Mouse (Mus musculus): ENCODE results near the gene Emg1. TPM values are rescaled to one million over a fixed set of nuclear protein-coding genes. Genes with fewer than 3 reads are reported as not detected.

Gene Emg1
- polyA plus RNA-seq, 1 experiment from 2014 or later: 202 TPM

DNA sequence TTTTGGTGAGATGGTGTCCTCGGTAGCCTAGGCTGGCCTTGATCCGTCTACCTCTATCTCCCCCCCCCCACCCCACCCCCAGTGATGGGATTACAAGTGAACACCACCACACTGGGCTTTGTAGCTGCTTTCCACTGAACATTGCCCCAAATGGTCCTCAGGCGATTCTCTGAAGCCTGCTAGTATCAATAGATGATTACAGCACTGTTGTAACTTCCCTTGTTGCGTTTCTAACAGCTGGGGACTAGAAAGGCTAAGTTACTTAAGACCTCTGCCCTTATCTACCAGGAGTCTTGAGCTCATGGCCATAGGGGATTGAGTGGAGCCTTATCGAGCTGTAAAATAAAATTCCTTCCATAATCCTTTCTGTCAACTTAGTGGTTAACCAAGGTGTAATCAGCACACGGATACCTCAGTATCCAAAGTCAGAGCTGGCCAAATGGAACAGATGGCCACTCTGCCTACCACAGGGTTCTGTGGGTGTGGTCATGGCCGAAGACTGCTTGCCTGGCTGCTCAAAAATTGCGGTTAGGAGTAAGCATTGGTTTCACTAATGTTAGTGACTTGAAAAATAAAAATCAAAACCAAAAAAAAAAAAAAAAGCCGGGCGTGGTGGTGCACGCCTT, 42.6 kb downstream of the Emg1 start:
- no peak overlapping the region for H3K4me2 ChIP-seq (ENCODE audit: low read depth)
- no peaks in the 10 kb centered on the region for H3K36me3 ChIP-seq (ENCODE audit: control insufficient read depth, insufficient read depth, low read length)
- DNase-seq (ENCODE audit: low spot score): no peak
- no peak overlapping the region for H3K27ac ChIP-seq (ENCODE audit: low read depth, low read length)
- no peaks in the 10 kb centered on the region; the same call in 1 of the 2 replicates for H3K4me1 ChIP-seq (ENCODE audit: control insufficient read depth, insufficient read depth, low read length)
- 80% methylated on average over 10 of the region's 11 CpGs for WGBS
- no peaks in the 10 kb centered on the region for H3K9me3 ChIP-seq (ENCODE audit: control insufficient read depth, low read length)
- no peaks in the 10 kb centered on the region for H3K27me3 ChIP-seq (ENCODE audit: control insufficient read depth, insufficient read depth, low read length)
- no peak overlapping the region for H3K4me3 ChIP-seq (ENCODE audit: low read depth, low read length)
- no peak for ATAC-seq (ENCODE audit: insufficient read depth, low FRiP score, low TSS enrichment)
- no peak overlapping the region for H3K9ac ChIP-seq (ENCODE audit: low read length)

- WGBS: 93% methylated on average over 10 of the region's 10 CpGs
Measured at GRCm38 (mm10) chr6:124665011-124665410, 47.0 kb downstream of the Emg1 start.

GRCm38 (mm10) chr6:124664256-124664655, 47.7 kb downstream of the Emg1 start:
- 93% methylated on average over 7 of the region's 7 CpGs for WGBS
- no peak overlapping the region for H3K9ac ChIP-seq (ENCODE audit: low read length)
- no peak overlapping the region for H3K4me2 ChIP-seq (ENCODE audit: low read depth)

More at GRCm38 (mm10) chr6:124665011-124665410, 47.0 kb downstream of the Emg1 start:
- DNase-seq (ENCODE audit: low spot score) (no peak), ATAC-seq (ENCODE audit: insufficient read depth, low FRiP score, low TSS enrichment) (no peak)
- H3K4me2 ChIP-seq (ENCODE audit: low read depth): no peak overlapping the region
- H3K9ac ChIP-seq (ENCODE audit: low read length): no peak overlapping the region
- no peaks in the 10 kb centered on the region for H3K27me3 ChIP-seq (ENCODE audit: control insufficient read depth, insufficient read depth, low read length)
- H3K36me3 ChIP-seq (ENCODE audit: control insufficient read depth, insufficient read depth, low read length): no peaks in the 10 kb centered on the region
- H3K27ac ChIP-seq (ENCODE audit: low read depth, low read length): no peak overlapping the region
- H3K9me3 ChIP-seq (ENCODE audit: control insufficient read depth, low read length): no peaks in the 10 kb centered on the region
- H3K4me1 ChIP-seq (ENCODE audit: control insufficient read depth, insufficient read depth, low read length): no peaks in the 10 kb centered on the region; the same call in 1 of the 2 replicates
- no peak overlapping the region for H3K4me3 ChIP-seq (ENCODE audit: low read depth, low read length)

GRCm38 (mm10) chr6:124663424-124663795, 48.6 kb downstream of the Emg1 start:
- Histone ChIP-seq H3K36me3 (ENCODE audit: control insufficient read depth, insufficient read depth, low read length) (no peaks in the 10 kb centered on the region), H3K27me3 (ENCODE audit: control insufficient read depth, insufficient read depth, low read length) (no peaks in the 10 kb centered on the region), H3K4me1 (ENCODE audit: control insufficient read depth, insufficient read depth, low read length) (no peaks in the 10 kb centered on the region; the same call in 1 of the 2 replicates), H3K27ac (ENCODE audit: low read depth, low read length) (no peak overlapping the region), H3K9ac (ENCODE audit: low read length) (peak overlapping the region; percentile 54), H3K9me3 (ENCODE audit: control insufficient read depth, low read length) (no peaks in the 10 kb centered on the region), H3K4me2 (ENCODE audit: low read depth) (peak overlapping the region; percentile 62), H3K4me3 (ENCODE audit: low read depth, low read length) (peak overlapping the region; percentile 47)
- DNase-seq (ENCODE audit: low spot score): no peak
- no peak for ATAC-seq (ENCODE audit: insufficient read depth, low FRiP score, low TSS enrichment)
- whole genome bisulfite sequencing: 18% methylated on average over 13 of the region's 13 CpGs

More at GRCm38 (mm10) chr6:124664256-124664655, 47.7 kb downstream of the Emg1 start:
- Histone ChIP-seq H3K36me3 (ENCODE audit: control insufficient read depth, insufficient read depth, low read length) (no peaks in the 10 kb centered on the region), H3K27me3 (ENCODE audit: control insufficient read depth, insufficient read depth, low read length) (no peaks in the 10 kb centered on the region), H3K27ac (ENCODE audit: low read depth, low read length) (no peak overlapping the region), H3K4me3 (ENCODE audit: low read depth, low read length) (no peak overlapping the region), H3K9me3 (ENCODE audit: control insufficient read depth, low read length) (no peaks in the 10 kb centered on the region), H3K4me1 (ENCODE audit: control insufficient read depth, insufficient read depth, low read length) (no peaks in the 10 kb centered on the region; the same call in 1 of the 2 replicates)
- DNase-seq (ENCODE audit: low spot score) (no peak), ATAC-seq (ENCODE audit: insufficient read depth, low FRiP score, low TSS enrichment) (no peak)

DNA sequence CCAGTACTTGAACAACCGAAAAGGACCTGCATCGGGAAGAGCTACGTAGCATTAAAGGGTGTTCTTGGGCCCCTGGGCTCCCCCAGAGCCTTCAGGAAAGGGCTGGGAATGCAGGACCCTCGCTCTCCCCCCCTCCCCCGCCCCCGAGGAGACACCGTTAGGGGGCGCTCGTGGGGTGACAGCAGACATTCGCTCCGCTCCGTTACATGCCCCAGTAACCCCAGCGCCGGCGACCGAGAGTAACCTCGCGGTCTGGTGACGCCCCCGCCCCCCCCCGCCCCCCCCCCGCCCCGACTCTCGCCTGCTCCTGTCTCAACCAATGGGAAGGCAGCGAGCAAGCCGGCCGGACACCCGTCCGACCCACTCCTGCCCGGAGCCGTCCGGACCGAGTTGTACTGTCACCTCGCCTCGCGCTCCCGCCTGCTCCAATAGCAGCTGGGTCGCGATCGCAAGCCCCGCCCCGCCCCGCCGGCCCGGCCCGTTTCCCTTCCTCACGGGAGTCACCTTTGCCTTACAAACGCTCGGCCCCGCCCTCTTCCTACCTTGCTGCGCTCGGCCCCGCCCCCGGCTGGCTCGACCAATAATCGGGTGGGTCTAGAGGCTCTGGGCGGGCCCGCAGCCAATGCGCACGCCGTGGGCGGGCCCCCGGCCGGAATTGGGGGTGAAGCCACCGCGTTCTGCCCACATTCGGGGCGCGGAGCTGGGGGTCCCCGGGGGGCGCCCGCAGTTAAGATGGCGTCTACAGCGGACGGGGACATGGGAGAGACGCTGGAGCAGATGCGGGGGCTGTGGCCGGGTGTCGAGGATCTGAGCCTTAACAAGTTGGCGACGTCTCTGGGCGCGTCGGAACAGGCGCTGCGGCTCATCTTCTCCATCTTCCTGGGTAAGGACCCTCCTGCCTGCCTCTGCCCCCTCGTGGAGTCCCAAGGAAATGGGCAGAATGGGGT, 49.2 kb downstream of the Emg1 start, which contains the start of gene Lpcat3:
Gene Lpcat3, plus strand, starts transcription at position 551 of the 947 bp plus-strand sequence.
- DNase-seq (ENCODE audit: low spot score) (peak; percentile 98), ATAC-seq (ENCODE audit: insufficient read depth, low FRiP score, low TSS enrichment) (peak; percentile 97)
- H3K27ac ChIP-seq (ENCODE audit: low read depth, low read length): peak within 1 kb of the TSS; percentile 53; the same call in 1 of the 2 replicates
- H3K27me3 ChIP-seq (ENCODE audit: control insufficient read depth, insufficient read depth, low read length): no peaks in the 10 kb centered on the region
- H3K36me3 ChIP-seq (ENCODE audit: control insufficient read depth, insufficient read depth, low read length): no peaks in the 10 kb centered on the region
- no peaks in the 10 kb centered on the region for H3K9me3 ChIP-seq (ENCODE audit: control insufficient read depth, low read length)
- no peaks in the 10 kb centered on the region; the same call in 1 of the 2 replicates for H3K4me1 ChIP-seq (ENCODE audit: control insufficient read depth, insufficient read depth, low read length)
- peak within 1 kb of the TSS; percentile 58 for H3K9ac ChIP-seq (ENCODE audit: low read length)
- H3K4me3 ChIP-seq (ENCODE audit: low read depth, low read length): peak within 1 kb of the TSS; percentile 47
- WGBS: under 1% methylated on average over 66 of the region's 87 CpGs
- H3K4me2 ChIP-seq (ENCODE audit: low read depth): peak within 1 kb of the TSS; percentile 62

GRCm38 (mm10) chr6:124661995-124662394, 50.0 kb downstream of the Emg1 start:
- Histone ChIP-seq H3K27ac (ENCODE audit: low read depth, low read length) (0 out of 2 replicates have a peak overlapping the region, but pooled peaks have one; percentile 53), H3K9me3 (ENCODE audit: control insufficient read depth, low read length) (no peaks in the 10 kb centered on the region), H3K9ac (ENCODE audit: low read length) (peak overlapping the region; percentile 58), H3K4me3 (ENCODE audit: low read depth, low read length) (peak overlapping the region; percentile 47), H3K27me3 (ENCODE audit: control insufficient read depth, insufficient read depth, low read length) (no peaks in the 10 kb centered on the region), H3K36me3 (ENCODE audit: control insufficient read depth, insufficient read depth, low read length) (no peaks in the 10 kb centered on the region), H3K4me1 (ENCODE audit: control insufficient read depth, insufficient read depth, low read length) (no peaks in the 10 kb centered on the region; the same call in 1 of the 2 replicates), H3K4me2 (ENCODE audit: low read depth) (peak overlapping the region; percentile 62)
- DNase-seq (ENCODE audit: low spot score): no peak
- no peak for ATAC-seq (ENCODE audit: insufficient read depth, low FRiP score, low TSS enrichment)
- 33% methylated on average over 6 of the region's 6 CpGs for WGBS

DNA sequence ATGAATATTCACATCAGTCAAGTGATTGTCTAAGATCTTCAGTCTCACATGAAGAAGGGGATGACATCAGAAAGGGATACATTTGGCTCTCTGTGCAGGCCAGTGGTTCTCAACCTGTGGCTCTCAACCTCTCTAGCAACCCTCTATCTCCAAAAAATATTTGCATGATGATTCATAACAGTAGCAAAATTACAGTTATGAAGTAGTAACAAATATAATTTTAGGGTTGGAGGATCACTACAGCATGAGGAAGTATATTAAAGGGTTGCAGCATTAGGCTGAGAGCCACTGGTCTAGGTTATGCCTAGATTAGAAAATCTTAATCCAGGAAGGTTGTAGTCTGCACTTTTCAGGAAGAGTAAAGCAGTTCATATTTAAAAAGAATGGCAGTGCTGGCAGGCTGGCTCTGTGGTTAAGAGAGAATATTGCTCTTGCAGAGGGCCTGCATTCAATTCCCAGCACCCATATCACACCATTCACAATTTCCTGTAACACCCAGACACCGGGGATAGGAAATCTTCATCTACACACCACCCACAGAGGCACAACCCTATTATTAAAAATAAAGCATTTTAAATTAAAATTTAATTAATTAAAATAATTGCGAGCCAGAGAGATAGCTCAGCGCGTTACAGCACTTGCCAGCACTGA, 50.7 kb downstream of the Emg1 start:
- Histone ChIP-seq H3K4me3 (ENCODE audit: low read depth, low read length) (no peak overlapping the region), H3K4me2 (ENCODE audit: low read depth) (no peak overlapping the region), H3K4me1 (ENCODE audit: control insufficient read depth, insufficient read depth, low read length) (no peaks in the 10 kb centered on the region; the same call in 1 of the 2 replicates), H3K27ac (ENCODE audit: low read depth, low read length) (no peak overlapping the region), H3K27me3 (ENCODE audit: control insufficient read depth, insufficient read depth, low read length) (no peaks in the 10 kb centered on the region), H3K9me3 (ENCODE audit: control insufficient read depth, low read length) (no peaks in the 10 kb centered on the region), H3K9ac (ENCODE audit: low read length) (no peak overlapping the region), H3K36me3 (ENCODE audit: control insufficient read depth, insufficient read depth, low read length) (no peaks in the 10 kb centered on the region)
- DNase-seq (ENCODE audit: low spot score): no peak
- 94% methylated on average over 4 of the region's 4 CpGs for WGBS
- ATAC-seq (ENCODE audit: insufficient read depth, low FRiP score, low TSS enrichment): no peak

GRCm38 (mm10) chr6:124658067-124658466, 53.9 kb downstream of the Emg1 start:
- H3K4me2 ChIP-seq (ENCODE audit: low read depth): no peak overlapping the region
- H3K27me3 ChIP-seq (ENCODE audit: control insufficient read depth, insufficient read depth, low read length): no peaks in the 10 kb centered on the region
- H3K36me3 ChIP-seq (ENCODE audit: control insufficient read depth, insufficient read depth, low read length): no peaks in the 10 kb centered on the region
- ATAC-seq (ENCODE audit: insufficient read depth, low FRiP score, low TSS enrichment) (no peak), DNase-seq (ENCODE audit: low spot score) (no peak)
- no peak overlapping the region for H3K4me3 ChIP-seq (ENCODE audit: low read depth, low read length)
- WGBS: 89% methylated on average over 2 of the region's 2 CpGs
- H3K27ac ChIP-seq (ENCODE audit: low read depth, low read length): no peak overlapping the region
- no peak overlapping the region for H3K9ac ChIP-seq (ENCODE audit: low read length)
- no peaks in the 10 kb centered on the region for H3K9me3 ChIP-seq (ENCODE audit: control insufficient read depth, low read length)
- no peaks in the 10 kb centered on the region for H3K4me1 ChIP-seq (ENCODE audit: control insufficient read depth, insufficient read depth, low read length)

All from neural tube, embryonic 11.5 days (tissue).